Mouse (Mus musculus): ENCODE measurements around the gene Neu3.

Neu3 gene

GRCm38 (mm10) chr7:99828083-99828570 is at the start of gene Neu3:
Gene Neu3 (minus strand): TSS chr7:99828417.
- peak; percentile 84 to 92 for DNase-seq (ENCODE audit: low read depth in 2 of 2, low spot score in 2 of 2)

GRCm38 (mm10) chr7:99876345-99876744 is 48.1 kb upstream of the Neu3 start:
- peak; percentile 76 to 82 for DNase-seq (ENCODE audit: low read depth in 2 of 2, low spot score in 2 of 2)

DNA sequence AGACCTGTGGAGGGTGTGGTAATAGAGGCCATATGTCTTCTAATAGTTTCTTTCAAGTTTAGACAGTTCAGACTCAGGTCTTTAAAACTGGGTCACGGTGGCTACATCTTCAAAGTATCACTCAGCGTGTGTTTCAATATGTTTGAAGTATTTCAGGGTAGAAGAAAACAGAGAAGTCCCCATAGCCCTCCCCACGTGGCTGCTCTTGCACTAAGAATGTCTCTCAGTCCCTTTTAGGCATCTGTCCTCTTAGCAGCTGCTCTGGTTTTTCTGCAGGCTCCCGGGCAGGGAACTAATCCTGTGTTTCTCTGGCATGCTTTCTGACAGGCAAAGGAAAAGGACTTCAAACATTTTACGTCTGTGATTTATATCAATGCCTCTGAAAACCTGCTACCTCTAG is 47.7 kb upstream of the Neu3 start:
- no peak for DNase-seq (ENCODE audit: low read depth in 2 of 2, low spot score in 2 of 2)

DNA sequence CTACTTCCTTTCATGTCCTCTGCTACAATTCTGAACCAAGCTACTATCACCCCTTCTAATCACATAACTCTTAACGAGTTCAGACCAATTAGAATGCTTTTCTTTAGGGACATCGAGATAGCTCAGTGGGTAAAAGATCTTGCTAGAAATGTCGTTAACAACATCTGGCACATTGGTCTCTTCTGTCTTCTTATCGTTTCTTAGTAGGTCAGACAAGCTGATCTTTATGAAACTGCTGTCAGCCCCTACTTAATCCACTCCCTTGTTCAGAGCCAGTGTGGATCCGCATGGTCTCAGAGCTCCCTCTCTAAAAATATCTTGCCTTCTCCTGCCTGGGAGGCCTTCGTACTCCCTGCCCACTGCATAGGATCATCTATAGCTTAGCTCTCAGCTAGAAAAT is 45.7 kb upstream of the Neu3 start:
- DNase-seq (ENCODE audit: low read depth in 2 of 2, low spot score in 2 of 2) = no peak

DNA sequence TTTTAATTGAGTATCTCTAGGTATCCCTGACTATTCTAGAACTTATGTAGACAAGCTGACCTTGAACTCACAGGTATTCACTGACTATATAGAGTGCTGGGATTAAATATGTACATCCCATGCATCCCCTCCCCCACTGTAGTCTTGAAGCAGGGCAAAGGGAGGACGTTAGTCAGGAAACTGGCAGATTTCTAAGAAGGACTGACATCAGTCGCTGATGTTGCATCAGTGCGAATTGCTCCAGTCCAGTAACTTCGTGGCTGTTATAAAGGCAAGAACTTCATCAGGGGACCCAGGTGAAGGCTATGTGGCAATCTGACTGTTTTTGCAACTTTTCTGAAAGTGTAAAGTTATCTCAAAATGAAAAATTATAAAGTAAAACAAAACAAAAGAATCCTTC is 41.1 kb upstream of the Neu3 start:
- DNase-seq (ENCODE audit: low read depth in 2 of 2, low spot score in 2 of 2) = no peak

DNA sequence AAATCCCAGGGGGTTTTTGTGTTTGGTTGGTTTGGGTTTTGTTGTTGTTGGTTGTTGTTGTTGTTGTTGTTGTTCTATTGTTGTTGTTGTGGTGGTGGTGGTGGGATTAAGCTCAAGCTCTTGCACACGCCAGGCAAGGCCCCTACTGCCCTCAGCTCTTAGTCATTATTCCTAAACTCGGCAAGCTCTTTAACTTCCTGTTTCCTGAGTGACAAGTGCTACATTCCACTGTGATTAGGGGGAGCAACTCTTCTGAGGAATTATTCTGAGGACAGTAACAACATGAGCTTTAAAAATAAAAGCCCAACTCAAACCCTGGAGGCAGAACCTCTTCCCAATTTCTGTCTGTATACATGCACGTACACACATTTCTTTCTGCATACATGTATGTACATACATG is 37.0 kb upstream of the Neu3 start:
- DNase-seq (ENCODE audit: low read depth in 2 of 2, low spot score in 2 of 2) = no peak

DNA sequence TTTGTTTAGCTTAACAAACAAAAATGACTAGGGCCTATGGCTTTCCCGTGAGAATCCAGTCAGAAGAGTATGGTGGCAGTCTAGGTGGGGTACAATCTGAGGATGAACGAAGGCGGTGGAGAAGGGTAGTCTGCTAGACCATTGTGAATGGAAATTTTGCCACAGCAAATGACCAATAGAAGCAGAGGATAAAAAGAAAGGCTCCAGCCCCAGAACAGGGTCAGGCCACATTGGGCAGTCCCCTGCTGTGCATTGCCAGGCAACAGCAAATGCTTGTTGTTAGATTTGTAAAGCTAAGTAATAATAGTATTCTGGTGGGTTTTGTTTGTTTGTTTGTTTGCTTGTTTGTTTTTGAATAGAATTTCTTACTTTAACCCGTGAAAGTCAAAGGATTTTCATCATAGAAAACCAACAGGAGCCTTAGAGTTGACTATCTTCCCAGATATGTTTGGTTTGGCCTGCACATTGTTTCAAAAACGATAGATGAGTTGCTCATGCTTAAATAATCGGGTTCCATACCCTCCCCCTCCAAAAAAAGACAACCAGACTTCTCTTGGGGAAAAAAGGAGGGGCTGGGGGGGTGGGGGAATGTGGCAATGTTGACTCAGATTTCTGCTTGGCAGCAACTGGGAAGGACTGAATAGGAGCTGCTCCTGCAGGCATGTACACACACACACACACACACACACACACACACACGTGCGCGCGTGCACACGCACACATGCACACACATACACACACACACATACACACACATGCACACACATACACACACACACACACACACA is 36.2 kb upstream of the Neu3 start:
- DNase-seq (ENCODE audit: low read depth in 2 of 2, low spot score in 2 of 2) = no peak

GRCm38 (mm10) chr7:99863362-99863761 is 35.1 kb upstream of the Neu3 start, which contains the start of gene Spcs2:
Gene Spcs2 (minus strand): TSS chr7:99863462.
- no peak for DNase-seq (ENCODE audit: low read depth in 2 of 2, low spot score in 2 of 2)

DNA sequence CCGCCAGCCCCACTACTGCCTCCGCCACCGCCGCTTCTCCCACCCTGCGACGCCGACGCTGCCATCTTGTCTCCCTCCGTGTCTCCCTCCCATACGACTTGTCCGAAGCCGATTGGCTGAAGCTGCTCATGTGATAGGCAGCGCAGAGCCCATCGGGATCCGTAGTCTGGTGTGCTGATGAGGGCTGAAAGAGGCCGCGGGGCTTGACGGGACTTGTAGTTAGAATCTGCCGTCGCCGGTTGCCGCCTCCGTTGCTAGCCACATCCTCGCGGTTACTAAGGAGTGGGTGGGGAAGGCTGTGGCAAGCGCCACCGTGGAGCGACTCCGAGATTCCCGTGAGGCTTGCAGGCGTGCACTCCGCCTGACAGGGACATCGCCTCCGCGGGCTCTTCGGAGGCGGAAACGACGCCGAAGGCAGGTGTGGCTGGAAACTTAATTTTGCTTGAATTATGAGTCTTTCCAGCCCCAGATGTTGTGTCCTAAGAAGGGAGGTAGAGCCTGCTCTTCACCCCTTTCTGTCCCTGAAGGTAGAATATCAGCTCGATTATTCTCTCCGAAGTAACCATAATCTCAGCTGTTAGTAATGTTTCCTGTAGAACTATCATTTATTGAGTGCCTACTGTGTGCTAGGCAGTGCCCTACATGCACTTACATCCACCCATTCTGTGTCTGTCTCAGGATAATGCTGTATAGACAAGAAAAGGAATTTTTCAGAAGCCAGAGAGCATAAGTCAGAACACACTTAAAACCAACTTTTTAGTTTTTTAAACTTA is 30.8 kb upstream of the Neu3 start, which contains the start of gene Xrra1:
TSS of gene Xrra1 (plus strand) at position 304 of the 773 bp plus-strand sequence.
- peak; percentile 92 to 93 for DNase-seq (ENCODE audit: low read depth in 2 of 2, low spot score in 2 of 2)

DNA sequence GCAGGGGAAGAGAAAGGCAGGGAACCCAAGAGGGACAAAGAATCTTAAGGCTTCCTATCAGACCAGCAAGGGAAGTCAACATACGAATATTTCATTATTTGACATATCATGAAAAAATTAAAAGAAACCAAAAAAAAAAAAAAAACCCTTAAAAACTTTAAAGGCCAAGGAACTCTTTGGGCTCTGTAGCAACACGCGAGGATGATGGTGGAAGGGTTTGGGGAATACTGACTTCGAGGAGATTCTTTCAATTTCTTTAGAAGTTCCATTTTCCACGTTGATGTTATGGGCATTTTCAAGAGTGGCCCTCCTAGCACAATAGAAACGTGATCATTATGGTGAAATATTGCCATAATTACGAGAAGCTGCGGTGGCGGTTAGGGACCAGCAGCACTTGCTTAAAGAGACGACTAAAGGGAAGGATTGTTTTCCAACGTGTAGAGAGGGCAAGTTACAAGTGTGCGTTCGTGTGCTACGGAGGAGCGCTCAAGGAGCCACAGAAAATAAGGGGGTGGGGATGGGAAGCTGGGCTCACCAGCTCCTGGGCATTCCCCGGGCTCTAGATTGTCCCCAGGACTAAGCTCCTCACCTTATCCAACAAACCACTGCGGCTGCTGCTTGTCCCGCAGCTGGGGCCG is 30.1 kb upstream of the Neu3 start:
- no peak for DNase-seq (ENCODE audit: low read depth in 2 of 2, low spot score in 2 of 2)

DNA sequence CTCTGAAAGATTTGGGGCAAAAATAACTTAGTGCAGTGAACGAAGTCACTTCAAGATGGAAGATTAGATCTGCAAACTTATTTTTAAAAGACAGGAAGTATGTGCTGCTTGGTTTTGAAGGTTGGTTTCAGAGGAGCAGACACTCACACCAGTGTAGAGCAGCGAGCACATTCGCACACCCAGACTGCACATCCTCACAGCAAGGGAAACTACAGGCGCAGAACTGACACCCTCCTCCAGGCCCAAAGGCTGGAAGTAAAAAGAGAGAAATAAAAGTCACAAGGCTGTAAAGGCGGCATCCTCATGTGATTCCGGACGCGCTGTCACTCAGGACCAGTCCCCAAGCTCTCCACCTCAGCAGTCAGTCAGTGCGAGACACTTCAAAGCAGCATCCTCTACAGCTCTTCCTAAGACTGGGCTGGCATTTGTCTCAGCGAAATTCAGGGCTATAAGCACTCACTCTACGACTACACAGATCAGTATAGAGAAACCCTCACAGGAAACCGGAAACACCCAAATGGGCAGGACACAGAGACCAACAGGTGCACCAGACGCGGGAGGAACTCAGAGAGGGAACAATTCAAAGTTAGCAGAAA is 28.1 kb upstream of the Neu3 start:
- peak; percentile 24 to 30 for DNase-seq (ENCODE audit: low read depth in 2 of 2, low spot score in 2 of 2)

GRCm38 (mm10) chr7:99854311-99854710 is 26.1 kb upstream of the Neu3 start:
- no peak for DNase-seq (ENCODE audit: low read depth in 2 of 2, low spot score in 2 of 2)

- DNase-seq (ENCODE audit: low read depth in 2 of 2, low spot score in 2 of 2) = no peak
These were observed 25.1 kb upstream of the Neu3 start for GRCm38 (mm10) chr7:99853350-99853749.

GRCm38 (mm10) chr7:99851618-99852017 is 23.4 kb upstream of the Neu3 start:
- no peak for DNase-seq (ENCODE audit: low read depth in 2 of 2, low spot score in 2 of 2)

- DNase-seq (ENCODE audit: low read depth in 2 of 2, low spot score in 2 of 2) = no peak
These were observed 22.9 kb upstream of the Neu3 start for GRCm38 (mm10) chr7:99851121-99851520.

DNA sequence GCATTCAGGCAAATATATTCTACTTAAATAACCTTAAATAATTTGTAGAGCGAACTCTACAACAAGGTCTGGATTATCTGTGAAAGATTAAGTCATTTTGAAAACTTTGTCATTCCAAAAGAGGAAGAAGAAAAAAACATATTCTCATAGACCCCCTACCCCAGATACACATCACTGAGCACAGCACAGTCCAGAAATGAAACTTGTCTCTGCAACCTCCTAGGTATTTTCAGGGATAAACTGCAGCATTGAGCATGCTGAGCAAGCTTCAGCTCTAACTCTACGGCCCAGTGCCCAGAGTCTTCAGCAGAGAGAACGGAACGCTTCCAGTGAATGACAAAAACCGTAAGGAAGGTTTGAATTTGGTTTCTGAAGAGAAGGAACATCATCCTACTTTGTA is 22.3 kb upstream of the Neu3 start:
- DNase-seq (ENCODE audit: low read depth in 2 of 2, low spot score in 2 of 2) = no peak

GRCm38 (mm10) chr7:99845533-99846236 is 17.5 kb upstream of the Neu3 start:
- DNase-seq (ENCODE audit: low read depth in 2 of 2, low spot score in 2 of 2) = no peak

DNA sequence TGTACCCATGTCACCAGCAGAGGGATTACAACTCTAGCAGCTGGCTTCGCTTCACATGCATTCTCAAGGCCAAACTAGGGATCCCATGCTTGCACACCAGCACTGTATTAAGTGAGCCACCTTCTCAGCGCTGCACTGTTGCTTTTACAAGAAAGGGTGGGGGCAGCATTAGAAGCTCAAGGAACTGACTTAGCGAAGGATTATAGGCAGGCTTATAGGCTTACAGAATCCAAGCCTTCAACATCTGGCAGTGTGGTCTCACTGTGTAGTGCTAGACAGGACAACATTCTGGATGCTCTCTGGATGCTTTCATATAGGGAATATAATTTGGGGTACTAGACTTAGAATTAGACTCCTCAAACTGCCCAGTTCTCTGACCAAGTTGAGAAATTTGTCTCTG is 10.0 kb upstream of the Neu3 start:
- DNase-seq (ENCODE audit: low read depth in 2 of 2, low spot score in 2 of 2) = no peak

DNA sequence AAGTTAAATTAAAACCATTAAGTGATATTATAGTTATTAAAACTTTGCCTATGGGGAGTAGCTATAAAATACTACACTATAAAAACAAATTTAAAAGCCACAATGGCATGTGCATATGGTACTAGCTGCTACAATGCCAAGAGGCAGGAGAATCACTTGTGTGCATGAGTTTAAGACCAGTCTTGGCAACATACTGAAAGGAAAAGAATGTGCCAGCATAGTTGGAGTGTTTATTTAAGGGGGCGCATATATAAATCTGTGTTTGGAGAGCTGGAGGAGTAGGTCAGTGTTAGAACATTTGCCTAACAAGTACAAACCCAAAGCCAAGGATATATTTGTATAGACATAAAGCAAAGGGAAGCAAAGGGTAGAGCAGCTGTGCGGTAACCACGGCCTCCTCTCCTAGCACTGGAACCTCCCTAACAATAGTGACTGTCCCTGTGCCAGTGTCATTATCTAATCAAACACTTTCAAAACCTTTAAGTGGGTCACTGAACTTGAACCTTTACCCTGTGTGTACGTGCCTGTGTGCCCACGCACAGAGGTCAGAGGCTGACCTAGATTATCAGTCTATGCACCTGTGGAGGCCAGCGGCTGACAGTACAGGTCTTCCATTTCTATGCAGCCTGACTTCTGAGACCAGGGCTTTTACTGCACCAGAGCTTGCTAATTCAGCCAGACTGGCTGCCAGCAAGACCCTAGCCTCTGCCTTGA is 9.3 kb upstream of the Neu3 start:
- DNase-seq (ENCODE audit: low read depth in 2 of 2, low spot score in 2 of 2) = no peak

GRCm38 (mm10) chr7:99836781-99837180 is 8.6 kb upstream of the Neu3 start:
- no peak for DNase-seq (ENCODE audit: low read depth in 2 of 2, low spot score in 2 of 2)
